Mouse (Mus musculus): ENCODE measurements around the gene Cops7a. TPM values are rescaled to one million over a fixed set of nuclear protein-coding genes. Genes with fewer than 3 reads are reported as not detected.

Gene Cops7a
- polyA plus RNA-seq, 1 experiment = 55.7 TPM

DNA sequence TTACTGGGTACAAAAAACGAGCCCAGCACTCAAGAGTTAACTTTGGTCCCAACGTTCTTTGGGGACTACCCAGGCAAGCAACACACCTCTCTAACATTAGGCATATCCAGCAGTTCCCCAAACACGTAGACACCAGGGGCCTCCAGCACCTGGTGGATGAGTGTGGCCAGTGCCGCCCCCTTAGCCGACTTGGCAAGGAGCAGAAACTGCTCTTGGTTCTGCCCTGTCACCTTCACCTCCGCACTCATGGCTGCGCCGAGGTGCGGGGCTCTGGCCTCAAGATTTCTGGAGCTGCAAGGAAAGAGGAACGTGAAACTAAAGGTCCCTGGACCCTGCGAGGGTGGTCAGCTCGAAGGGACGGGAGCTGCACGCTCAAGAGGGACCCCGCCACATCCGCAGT, 700 bp downstream of the Cops7a start:
- no peaks in the 10 kb centered on the region for H3K27me3 ChIP-seq (replicated peaks)
- H3K4me1 ChIP-seq = peaks cover 61% of the 10 kb centered on the region
- H3K4me3 ChIP-seq (replicated peaks) = peak overlapping the region; percentile 96
- peaks cover 51% of the 10 kb centered on the region for H3K36me3 ChIP-seq (replicated peaks; ENCODE audit: low read length)
- no peak for TF ChIP-seq GATA1 (IDR thresholded peaks at IDR 0.05; ENCODE audit: borderline replicate concordance, low read length)
- no peak for TF ChIP-seq FLI1 (IDR thresholded peaks at IDR 0.05; ENCODE audit: low read length)
- 0 out of 2 replicates have a peak, but pooled peaks cover 3% of the 10 kb centered on the region for H3K9me3 ChIP-seq

GRCm38 (mm10) chr6:124961021-124961420, 4.3 kb downstream of the Cops7a start:
- H3K36me3 ChIP-seq (replicated peaks; ENCODE audit: low read length) = peaks cover 74% of the 10 kb centered on the region
- no peaks in the 10 kb centered on the region for H3K27me3 ChIP-seq (replicated peaks)
- peaks cover 51% of the 10 kb centered on the region for H3K4me1 ChIP-seq
- TF ChIP-seq GATA1 (IDR thresholded peaks at IDR 0.05; ENCODE audit: borderline replicate concordance, low read length) = no peak
- no peak for TF ChIP-seq FLI1 (IDR thresholded peaks at IDR 0.05; ENCODE audit: low read length)
- no peak overlapping the region for H3K4me3 ChIP-seq (replicated peaks)
- no peaks in the 10 kb centered on the region for H3K9me3 ChIP-seq

DNA sequence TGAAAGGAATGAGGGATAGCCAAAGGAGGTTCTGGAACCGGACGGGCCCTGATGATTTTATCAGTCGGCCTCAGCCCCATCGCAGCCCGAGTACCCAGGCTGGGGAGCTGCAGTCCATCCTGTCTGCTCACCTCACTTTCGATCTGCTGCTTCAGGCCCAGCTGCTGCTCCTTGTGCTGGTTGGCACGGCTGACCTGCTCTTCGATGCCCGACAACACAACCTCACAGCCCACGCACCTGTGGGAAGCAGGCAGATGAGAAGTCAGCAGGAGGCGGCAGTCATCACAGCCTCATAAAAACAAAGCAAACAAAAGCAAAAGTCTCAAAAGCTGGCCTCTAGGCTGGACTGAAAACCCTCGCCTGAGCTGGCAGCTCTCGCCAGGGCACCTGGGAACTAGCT, 5.4 kb downstream of the Cops7a start:
- Histone ChIP-seq H3K9me3 (no peaks in the 10 kb centered on the region), H3K27me3 (replicated peaks) (no peaks in the 10 kb centered on the region), H3K4me1 (peaks cover 48% of the 10 kb centered on the region), H3K36me3 (replicated peaks; ENCODE audit: low read length) (peaks cover 85% of the 10 kb centered on the region), H3K4me3 (replicated peaks) (peak overlapping the region; percentile 18)
- TF ChIP-seq FLI1 (IDR thresholded peaks at IDR 0.05; ENCODE audit: low read length) (no peak), GATA1 (IDR thresholded peaks at IDR 0.05; ENCODE audit: borderline replicate concordance, low read length) (no peak)

DNA sequence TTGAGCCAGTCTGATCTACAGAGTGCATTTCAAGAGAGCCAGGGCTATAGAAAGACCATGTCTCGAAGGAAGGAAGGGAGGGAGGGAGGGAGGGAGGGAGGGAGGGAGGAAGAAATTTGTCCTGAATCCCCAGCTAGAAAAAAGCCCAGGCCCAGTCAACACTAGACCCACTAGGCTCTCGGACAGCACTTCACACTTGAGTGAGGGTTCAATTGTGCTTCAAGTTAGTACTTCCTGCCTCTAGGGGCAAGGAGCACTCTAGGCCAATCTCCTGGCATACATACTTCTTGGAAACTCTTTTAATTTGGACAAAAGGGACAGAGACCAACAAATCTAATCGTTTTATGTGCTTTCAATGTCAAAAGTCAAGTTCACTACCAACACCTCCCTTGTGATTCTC, 7.2 kb downstream of the Cops7a start:
- no peak for TF ChIP-seq GATA1 (IDR thresholded peaks at IDR 0.05; ENCODE audit: borderline replicate concordance, low read length)
- TF ChIP-seq FLI1 (IDR thresholded peaks at IDR 0.05; ENCODE audit: low read length) = no peak
- no peak overlapping the region for H3K4me3 ChIP-seq (replicated peaks)
- H3K4me1 ChIP-seq = peaks cover 34% of the 10 kb centered on the region
- peaks cover 10% of the 10 kb centered on the region for H3K9me3 ChIP-seq
- H3K27me3 ChIP-seq (replicated peaks) = no peaks in the 10 kb centered on the region
- peaks cover 96% of the 10 kb centered on the region for H3K36me3 ChIP-seq (replicated peaks; ENCODE audit: low read length)

GRCm38 (mm10) chr6:124955212-124955611, 10.1 kb downstream of the Cops7a start:
- no peaks in the 10 kb centered on the region for H3K27me3 ChIP-seq (replicated peaks)
- peaks cover 77% of the 10 kb centered on the region for H3K36me3 ChIP-seq (replicated peaks; ENCODE audit: low read length)
- peaks cover 30% of the 10 kb centered on the region for H3K9me3 ChIP-seq
- H3K4me3 ChIP-seq (replicated peaks) = no peak overlapping the region
- H3K4me1 ChIP-seq = peaks cover 12% of the 10 kb centered on the region
- no peak for TF ChIP-seq FLI1 (IDR thresholded peaks at IDR 0.05; ENCODE audit: low read length)

DNA sequence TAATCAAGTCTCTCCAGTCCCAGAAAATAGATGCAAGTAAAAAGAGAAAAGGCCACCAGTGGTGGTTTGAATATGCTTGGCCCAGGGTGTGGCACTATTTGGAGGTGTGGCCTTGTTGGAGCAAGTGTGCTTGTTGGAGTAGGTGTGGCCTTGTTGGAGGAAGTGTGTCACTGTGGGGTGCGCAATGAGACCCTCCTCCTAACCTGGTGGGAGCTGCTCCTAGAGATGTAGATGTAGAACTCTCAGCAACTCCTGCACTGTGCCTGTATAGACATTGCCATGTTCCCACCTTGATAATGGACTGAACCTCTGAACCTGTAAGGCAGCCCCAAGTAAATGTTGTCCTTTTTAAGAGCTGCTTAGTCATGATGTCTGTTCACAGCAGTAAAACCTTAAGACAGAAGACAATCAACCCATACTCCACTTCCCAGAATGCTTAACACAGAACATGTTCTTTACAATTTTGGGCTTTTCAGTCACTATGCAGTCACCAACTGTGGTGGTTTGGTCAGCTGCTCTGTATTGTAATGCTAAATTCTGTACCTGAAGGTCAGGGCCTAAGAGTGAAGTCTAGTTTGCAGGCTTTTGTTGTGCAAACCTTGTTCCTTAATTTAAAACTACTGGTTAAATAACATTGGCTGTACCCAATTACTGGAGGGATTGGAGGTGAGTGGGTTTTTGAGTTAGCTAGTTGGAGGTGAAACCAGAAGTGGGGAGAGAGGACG, 11.2 kb downstream of the Cops7a start:
- TF ChIP-seq FLI1 (IDR thresholded peaks at IDR 0.05; ENCODE audit: low read length) = no peak
- no peak for TF ChIP-seq GATA1 (IDR thresholded peaks at IDR 0.05; ENCODE audit: borderline replicate concordance, low read length)
- Histone ChIP-seq H3K4me3 (replicated peaks) (no peak overlapping the region), H3K4me1 (peaks cover 10% of the 10 kb centered on the region), H3K27me3 (replicated peaks) (no peaks in the 10 kb centered on the region), H3K9me3 (peaks cover 30% of the 10 kb centered on the region), H3K36me3 (replicated peaks; ENCODE audit: low read length) (peaks cover 66% of the 10 kb centered on the region)

GRCm38 (mm10) chr6:124943526-124943925, 21.8 kb downstream of the Cops7a start:
- peaks cover 3% of the 10 kb centered on the region; the same call in 1 of the 2 replicates for H3K4me1 ChIP-seq
- peaks cover 2% of the 10 kb centered on the region for H3K27me3 ChIP-seq (replicated peaks)
- H3K36me3 ChIP-seq (replicated peaks; ENCODE audit: low read length) = peaks cover 11% of the 10 kb centered on the region
- H3K4me3 ChIP-seq (replicated peaks) = no peak overlapping the region
- TF ChIP-seq FLI1 (IDR thresholded peaks at IDR 0.05; ENCODE audit: low read length) (no peak), GATA1 (IDR thresholded peaks at IDR 0.05; ENCODE audit: borderline replicate concordance, low read length) (no peak)
- H3K9me3 ChIP-seq = 0 out of 2 replicates have a peak, but pooled peaks cover 3% of the 10 kb centered on the region

- TF ChIP-seq FLI1 (IDR thresholded peaks at IDR 0.05; ENCODE audit: low read length) (no peak), GATA1 (IDR thresholded peaks at IDR 0.05; ENCODE audit: borderline replicate concordance, low read length) (no peak)
- 0 out of 2 replicates have a peak, but pooled peaks cover 3% of the 10 kb centered on the region for H3K9me3 ChIP-seq
- peaks cover 2% of the 10 kb centered on the region for H3K27me3 ChIP-seq (replicated peaks)
- H3K4me3 ChIP-seq (replicated peaks) = no peak overlapping the region
- H3K36me3 ChIP-seq (replicated peaks; ENCODE audit: low read length) = peaks cover 29% of the 10 kb centered on the region
- peaks cover 3% of the 10 kb centered on the region; the same call in 1 of the 2 replicates for H3K4me1 ChIP-seq
Observed at GRCm38 (mm10) chr6:124941679-124942078, 23.7 kb downstream of the Cops7a start.

DNA sequence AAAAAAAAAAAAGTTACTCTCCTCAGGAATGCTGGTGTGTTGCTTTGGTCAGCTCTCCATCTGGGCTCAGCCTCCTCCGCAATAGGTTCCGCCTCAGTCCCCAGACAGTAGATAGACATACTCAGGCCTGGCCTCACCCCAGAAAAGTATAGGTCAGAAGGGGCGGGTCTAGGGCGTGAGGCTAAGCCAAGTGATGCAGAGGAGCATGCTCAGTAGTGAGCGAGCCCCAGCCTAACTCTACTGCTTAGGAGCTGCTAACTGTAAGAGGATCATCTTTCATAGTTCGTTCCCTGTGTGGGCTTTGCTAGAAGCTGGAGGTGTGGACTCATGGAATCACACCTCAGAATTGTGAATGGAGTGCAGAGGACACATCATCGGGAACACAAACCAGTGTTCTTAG, 26.8 kb downstream of the Cops7a start:
- Histone ChIP-seq H3K36me3 (replicated peaks; ENCODE audit: low read length) (peaks cover 60% of the 10 kb centered on the region), H3K4me1 (peaks cover 17% of the 10 kb centered on the region), H3K27me3 (replicated peaks) (peaks cover 2% of the 10 kb centered on the region), H3K4me3 (replicated peaks) (no peak overlapping the region), H3K9me3 (0 out of 2 replicates have a peak, but pooled peaks cover 3% of the 10 kb centered on the region)
- TF ChIP-seq GATA1 (IDR thresholded peaks at IDR 0.05; ENCODE audit: borderline replicate concordance, low read length) = no peak
- no peak for TF ChIP-seq FLI1 (IDR thresholded peaks at IDR 0.05; ENCODE audit: low read length)

GRCm38 (mm10) chr6:124937493-124937892, 27.8 kb downstream of the Cops7a start:
- TF ChIP-seq FLI1 (IDR thresholded peaks at IDR 0.05; ENCODE audit: low read length) (no peak), GATA1 (IDR thresholded peaks at IDR 0.05; ENCODE audit: borderline replicate concordance, low read length) (no peak)
- Histone ChIP-seq H3K36me3 (replicated peaks; ENCODE audit: low read length) (peaks cover 68% of the 10 kb centered on the region), H3K4me1 (peaks cover 21% of the 10 kb centered on the region), H3K4me3 (replicated peaks) (no peak overlapping the region), H3K9me3 (no peaks in the 10 kb centered on the region), H3K27me3 (replicated peaks) (no peaks in the 10 kb centered on the region)

Data from megakaryocyte, embryonic 14.5 days (primary cell).